Mouse (Mus musculus) lung, adult 2 months (tissue): ENCODE results near the gene Rps6ka1.

ENCODE experiments used
- CTCF ChIP-seq: fragments of 200-500 bp; IDR thresholded peaks from 2 replicates; pipeline ENCODE4 v1.5.1; 2011; ENCODE audit warnings: mild to moderate bottlenecking, low read length, control low read depth; ENCODE audit not compliant: insufficient read depth
- POLR2A ChIP-seq: fragments of 200-500 bp; IDR thresholded peaks from 2 replicates; pipeline ENCODE4 v1.6.1; 2011; ENCODE audit warnings: low read depth, mild to moderate bottlenecking, control low read depth, low read length, borderline replicate concordance; ENCODE audit errors: extremely low read depth

GRCm38 (mm10) chr4:133923743-133924142 is 36.1 kb upstream of the Rps6ka1 start:
- no peak for TF ChIP-seq CTCF
- no peak for TF ChIP-seq POLR2A
